Mouse (Mus musculus) liver, embryonic 16.5 days (tissue): ENCODE results near the gene Rnase11. TPM values are rescaled to one million over a fixed set of nuclear protein-coding genes. Genes with fewer than 3 reads are reported as not detected.
"Not testable (repeated sequence)": the region's sequence is repeated elsewhere in the genome, so short reads cannot be mapped to it uniquely, and the experiment has no call there.

Source experiments
- ATAC-seq: fragments of 200-750 bp; cut with Nextera tagmentation; 2 replicates; pipeline ENCODE4 v1.8.0; 2017; ENCODE audit warnings: low read depth, mild to moderate bottlenecking, moderate number of reproducible peaks, moderate library complexity
- H3K27ac ChIP-seq: fragments of 300-500 bp; sonication (generic); 2 replicates; pipeline ENCODE4 v1.5.1; 2014; ENCODE audit warnings: mild to moderate bottlenecking, low read length
- H3K27me3 ChIP-seq: fragments of 300-500 bp; sonication (generic); 2 replicates; pipeline ENCODE4 v1.6.1; 2014; ENCODE audit warnings: low read depth, low read length, mixed read lengths; ENCODE audit not compliant: control insufficient read depth, insufficient read depth
- H3K36me3 ChIP-seq: fragments of 300-500 bp; sonication (generic); 2 replicates; pipeline ENCODE4 v1.6.1; 2014; ENCODE audit warnings: mild to moderate bottlenecking; ENCODE audit not compliant: control insufficient read depth, insufficient read depth
- H3K4me1 ChIP-seq: fragments of 300-500 bp; sonication (generic); 2 replicates; pipeline ENCODE4 v1.6.1; 2014; ENCODE audit warnings: low read depth, low read length, mixed read lengths; ENCODE audit not compliant: control insufficient read depth
- H3K4me2 ChIP-seq: fragments of 300-500 bp; sonication (generic); 2 replicates; pipeline ENCODE4 v1.6.1; 2014; ENCODE audit warnings: low read depth, low read length, mixed read lengths
- H3K4me3 ChIP-seq: fragments of 300-500 bp; sonication (generic); 2 replicates; pipeline ENCODE4 v1.5.1; 2014; ENCODE audit warnings: low read depth, mild to moderate bottlenecking, low read length
- H3K9ac ChIP-seq: fragments of 300-500 bp; sonication (generic); 2 replicates; pipeline ENCODE4 v1.6.1; 2014; ENCODE audit warnings: low read depth, low read length
- H3K9me3 ChIP-seq: fragments of 300-500 bp; sonication (generic); replicated peaks from 2 replicates; pipeline ENCODE4 v1.6.1; 2016; ENCODE audit warnings: low read length; ENCODE audit not compliant: control insufficient read depth
- WGBS: fragments of 180-500 bp; shearing (Covaris S2); extraction: QIAGEN DNeasy Blood & Tissue Kit; methylation state at CpG from one replicate; pipeline ENCODE4 v1.1.7; 2014; ENCODE audit not compliant: insufficient replicate concordance; 5-methylcytosine and 5-hydroxymethylcytosine counted together
- polyA plus RNA-seq: library from polyadenylated mRNA; unstranded; fragments of >200 nt; fragmentation: Nextera tagmentation; extraction: Ambion mirVana; gene quantifications from 2 replicates; pipeline ENCODE4 v1.2.1, GENCODE M21; 2015

Gene Rnase11
- not detected in 2 replicates for polyA plus RNA-seq

DNA sequence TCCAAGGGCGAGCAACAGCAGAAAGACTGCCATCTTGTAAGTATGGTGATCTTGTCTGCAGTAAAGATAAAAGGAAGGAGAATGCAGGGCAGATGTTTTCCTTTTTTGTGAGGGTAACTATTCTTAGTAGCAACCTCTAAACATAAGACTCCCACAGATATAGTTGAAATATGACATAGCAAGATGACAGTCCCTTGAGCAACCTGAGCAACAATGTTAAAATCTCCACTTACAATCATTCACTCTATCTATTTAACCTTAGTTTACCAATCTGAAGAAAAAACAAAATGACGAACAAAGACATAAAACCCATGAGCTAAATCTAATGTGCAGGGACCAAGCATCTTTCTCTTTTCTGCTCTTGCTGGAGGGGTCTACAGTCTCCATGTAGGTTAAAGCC is at the start of gene Rnase11:
Gene Rnase11 (minus strand): TSS at position 101 of the 400 bp plus-strand sequence.
- no peak within 1 kb of the TSS for H3K27ac ChIP-seq
- no peak for ATAC-seq
- H3K27me3 ChIP-seq = no peaks in the 10 kb centered on the region
- WGBS = 57% methylated on average over 2 of the region's 2 CpGs
- H3K9ac ChIP-seq = no peak within 1 kb of the TSS
- H3K4me2 ChIP-seq = no peak within 1 kb of the TSS
- H3K36me3 ChIP-seq = no peaks in the 10 kb centered on the region
- no peaks in the 10 kb centered on the region for H3K9me3 ChIP-seq
- H3K4me3 ChIP-seq = no peak within 1 kb of the TSS
- H3K4me1 ChIP-seq = no peaks in the 10 kb centered on the region

DNA sequence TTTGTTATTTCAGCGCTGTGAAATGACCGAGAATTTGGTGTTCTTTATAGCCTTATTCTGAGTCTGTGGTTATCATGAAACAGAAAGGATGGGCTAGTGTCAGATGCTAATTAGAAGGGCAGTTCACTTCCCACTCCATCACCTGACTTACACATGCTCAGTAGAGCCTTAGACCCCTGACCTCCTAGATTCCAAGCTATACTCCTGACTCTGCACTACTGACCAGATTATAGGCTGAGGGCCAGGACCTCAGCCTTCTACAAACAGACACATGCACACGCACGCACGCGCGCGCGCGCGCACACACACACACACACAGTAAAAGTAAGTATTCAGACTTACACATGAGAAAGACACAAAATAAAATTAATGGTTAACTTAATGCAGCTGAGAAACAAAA is 49.0 kb upstream of the Rnase11 start:
- WGBS = 86% methylated on average over 11 of the region's 11 CpGs
- Histone ChIP-seq H3K36me3 (no peaks in the 10 kb centered on the region), H3K9me3 (no peaks in the 10 kb centered on the region), H3K4me1 (peaks cover 9% of the 10 kb centered on the region), H3K4me2 (no peak overlapping the region), H3K27me3 (no peaks in the 10 kb centered on the region), H3K27ac (no peak overlapping the region), H3K9ac (no peak overlapping the region), H3K4me3 (no peak overlapping the region)
- no peak for ATAC-seq

DNA sequence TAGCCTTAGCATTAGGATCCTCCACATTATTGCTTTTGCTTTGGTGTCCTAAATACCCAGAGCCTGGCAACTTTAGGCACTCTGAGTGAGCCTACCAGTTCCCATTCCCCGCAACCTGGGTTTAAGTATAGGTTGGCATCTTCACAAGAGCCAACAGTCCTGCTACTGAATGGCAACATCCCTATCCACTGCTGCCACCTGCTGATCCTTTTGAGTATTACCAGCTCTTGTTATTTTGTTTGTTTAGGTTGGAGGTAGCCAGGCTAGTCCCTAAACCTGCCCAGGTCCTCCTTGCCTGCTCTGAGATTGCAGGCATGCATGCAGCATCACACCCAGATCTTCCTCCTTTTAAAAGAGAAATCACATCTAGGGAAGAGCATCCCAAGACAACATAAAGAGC is 48.3 kb upstream of the Rnase11 start:
- H3K4me1 ChIP-seq, H3K9ac ChIP-seq, H3K27ac ChIP-seq, H3K4me3 ChIP-seq, H3K27me3 ChIP-seq, H3K36me3 ChIP-seq, H3K4me2 ChIP-seq, ATAC-seq, H3K9me3 ChIP-seq: not testable (repeated sequence)
- 29% methylated on average over 1 of the region's 1 CpGs for WGBS

DNA sequence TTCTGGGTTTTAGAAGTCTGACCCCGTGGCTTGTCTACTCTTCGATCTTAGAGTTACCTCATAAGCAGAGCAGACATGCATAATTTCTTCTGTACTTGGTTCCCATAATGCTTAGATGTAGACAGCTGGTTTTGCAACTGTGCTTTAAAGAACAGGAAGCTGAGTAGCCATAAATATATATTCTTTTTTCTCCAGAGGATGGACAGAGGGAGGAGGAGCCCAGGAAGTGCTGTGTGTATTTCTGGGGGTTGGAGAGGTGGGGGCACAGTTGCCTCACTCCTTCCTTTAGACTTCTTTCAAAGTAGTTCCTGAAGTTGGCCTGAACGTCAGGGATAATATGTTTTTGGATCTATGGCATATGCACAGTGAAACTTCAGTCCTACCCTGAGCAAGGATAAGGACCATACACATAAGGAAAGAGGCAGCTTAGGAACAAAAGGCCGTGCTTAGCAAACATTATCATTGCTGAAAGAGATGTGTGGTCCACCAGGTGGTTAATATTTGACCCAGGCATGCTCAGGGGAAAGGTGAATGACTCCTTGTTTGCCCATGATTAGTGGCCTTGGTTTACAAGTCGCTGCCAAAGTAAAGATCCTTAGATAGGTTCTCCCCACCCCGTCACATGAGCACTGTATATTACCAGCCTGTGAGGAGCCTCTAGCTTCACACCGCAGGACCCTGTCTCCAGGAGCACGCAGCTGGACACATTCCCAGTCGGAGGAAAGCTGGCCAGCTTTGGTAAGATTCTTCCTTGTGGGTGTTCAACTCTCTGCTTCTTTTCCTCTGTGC is 46.0 kb upstream of the Rnase11 start:
- Histone ChIP-seq H3K4me3 (no peak overlapping the region), H3K4me2 (no peak overlapping the region), H3K27ac (no peak overlapping the region), H3K4me1 (peaks cover 17% of the 10 kb centered on the region), H3K36me3 (no peaks in the 10 kb centered on the region), H3K27me3 (no peaks in the 10 kb centered on the region), H3K9me3 (no peaks in the 10 kb centered on the region), H3K9ac (no peak overlapping the region)
- WGBS = 38% methylated on average over 9 of the region's 9 CpGs
- peak; percentile 65 for ATAC-seq

DNA sequence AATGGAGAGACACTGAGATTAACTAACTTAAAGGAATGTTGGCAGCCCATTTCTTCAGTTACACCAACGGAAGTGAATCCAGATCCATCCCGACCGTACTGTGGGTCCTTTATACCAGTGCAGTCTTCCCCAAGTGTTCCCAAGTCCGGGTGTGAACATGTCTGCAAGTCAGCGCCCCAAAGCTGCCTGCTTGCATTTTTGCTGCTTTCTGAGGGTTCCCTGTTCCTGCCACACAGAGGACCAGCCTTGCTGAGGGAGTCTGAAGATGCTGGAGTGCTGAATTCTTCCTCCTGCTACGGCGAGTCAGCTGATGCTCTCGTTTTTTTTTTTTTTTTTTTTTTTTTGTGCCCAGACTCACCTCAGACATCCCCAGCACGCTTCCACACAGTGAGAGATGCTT is 45.0 kb upstream of the Rnase11 start:
- Histone ChIP-seq H3K36me3 (no peaks in the 10 kb centered on the region), H3K27me3 (no peaks in the 10 kb centered on the region), H3K4me1 (peaks cover 26% of the 10 kb centered on the region), H3K27ac (no peak overlapping the region), H3K4me2 (no peak overlapping the region), H3K9ac (no peak overlapping the region), H3K9me3 (no peaks in the 10 kb centered on the region), H3K4me3 (no peak overlapping the region)
- 50% methylated on average over 8 of the region's 9 CpGs for WGBS
- ATAC-seq = no peak

DNA sequence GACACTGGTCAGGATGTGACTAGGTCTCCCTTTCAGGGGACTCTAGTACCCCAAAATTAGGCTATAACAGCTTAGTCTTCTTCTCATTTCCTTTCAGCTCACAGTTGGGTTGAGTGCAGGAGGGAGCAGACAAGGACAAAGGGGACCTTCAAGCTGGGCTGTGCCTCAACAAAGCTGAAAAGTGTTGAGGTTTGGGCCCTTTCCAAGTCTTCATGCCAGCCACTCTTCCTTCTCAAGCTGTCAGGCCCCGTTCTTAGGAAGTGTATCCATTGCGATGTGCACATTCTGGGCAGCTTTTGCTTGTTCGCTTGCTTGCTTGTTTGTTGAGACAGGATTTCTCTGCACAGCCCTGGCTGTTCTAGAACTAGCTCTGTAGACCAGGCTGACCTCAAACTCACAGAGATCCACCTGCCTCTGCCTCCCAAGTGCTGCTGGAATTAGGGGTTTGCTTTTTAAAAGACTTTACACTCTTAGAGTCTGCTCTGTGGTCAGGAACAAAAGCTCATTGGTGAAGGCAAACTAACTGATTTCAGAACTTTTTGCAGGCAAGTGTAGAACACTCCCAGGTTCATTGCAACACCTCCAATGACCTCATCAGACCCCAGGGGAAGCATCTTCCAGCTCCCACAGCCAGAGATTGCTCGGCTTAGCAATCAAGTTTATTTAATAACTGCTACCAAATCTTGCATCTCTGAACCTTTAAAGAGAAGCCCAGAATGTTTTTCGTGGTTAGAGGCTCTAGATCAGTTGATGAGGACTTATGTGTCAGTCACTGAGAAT is 44.3 kb upstream of the Rnase11 start:
- Histone ChIP-seq H3K27me3 (no peaks in the 10 kb centered on the region), H3K36me3 (no peaks in the 10 kb centered on the region), H3K27ac (no peak overlapping the region; the same call in 1 of the 2 replicates), H3K4me1 (peaks cover 26% of the 10 kb centered on the region), H3K9ac (no peak overlapping the region), H3K9me3 (no peaks in the 10 kb centered on the region), H3K4me2 (no peak overlapping the region), H3K4me3 (no peak overlapping the region)
- 46% methylated on average over 5 of the region's 5 CpGs for WGBS
- ATAC-seq = no peak

DNA sequence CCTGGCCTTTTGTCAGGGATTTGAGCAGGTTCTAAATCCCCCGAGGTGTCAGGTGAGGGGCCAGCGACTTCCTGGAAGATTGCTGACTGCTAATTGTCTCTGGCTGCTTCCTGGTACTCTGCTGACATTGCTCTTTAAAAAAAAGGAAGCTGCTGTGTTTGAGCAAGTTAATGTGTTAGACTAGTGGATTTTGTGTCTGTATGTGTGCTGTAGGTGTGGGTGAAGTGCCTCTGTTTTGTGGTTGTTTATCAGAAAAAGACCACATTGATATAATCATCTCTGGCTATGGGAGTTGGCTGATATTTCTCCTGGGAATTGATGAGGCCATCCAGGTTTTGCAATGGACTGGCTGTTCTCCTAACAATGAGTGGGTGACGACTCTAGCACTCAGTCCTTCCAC is 43.5 kb upstream of the Rnase11 start:
- Histone ChIP-seq H3K9ac (no peak overlapping the region), H3K4me3 (no peak overlapping the region), H3K36me3 (no peaks in the 10 kb centered on the region), H3K27ac (no peak overlapping the region; the same call in 1 of the 2 replicates), H3K4me2 (no peak overlapping the region), H3K4me1 (peaks cover 30% of the 10 kb centered on the region), H3K27me3 (no peaks in the 10 kb centered on the region), H3K9me3 (no peaks in the 10 kb centered on the region)
- no peak for ATAC-seq
- WGBS = 11% methylated on average over 3 of the region's 3 CpGs

DNA sequence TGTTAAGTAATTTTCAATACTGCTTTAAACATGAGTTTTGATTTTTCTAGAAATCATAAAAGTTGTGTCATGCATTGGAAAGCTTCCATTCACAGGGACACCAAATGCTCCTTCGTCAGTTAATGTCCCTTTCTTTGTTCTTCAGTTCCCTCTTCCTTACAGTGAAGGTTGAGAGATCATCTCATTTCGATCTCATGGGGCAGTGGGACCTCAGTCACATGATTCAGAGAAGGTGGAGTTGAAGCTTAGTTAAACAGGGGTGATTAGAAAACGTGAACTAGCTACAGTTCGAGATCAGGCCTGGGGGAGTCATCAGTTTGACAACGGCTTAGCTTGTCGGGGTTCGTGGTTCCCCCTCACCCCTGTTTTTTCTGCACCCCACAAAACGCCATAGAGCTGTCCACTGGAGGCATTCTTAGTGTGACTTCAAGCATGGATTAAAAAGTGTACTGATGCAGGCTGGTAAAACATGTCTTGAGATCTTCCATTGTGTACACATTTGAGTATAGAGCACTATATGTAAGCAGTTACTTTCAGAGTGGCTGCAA is 42.2 kb upstream of the Rnase11 start:
- no peak overlapping the region for H3K9ac ChIP-seq
- no peaks in the 10 kb centered on the region for H3K27me3 ChIP-seq
- H3K36me3 ChIP-seq = no peaks in the 10 kb centered on the region
- no peaks in the 10 kb centered on the region for H3K9me3 ChIP-seq
- ATAC-seq = no peak
- no peak overlapping the region for H3K4me2 ChIP-seq
- H3K4me1 ChIP-seq = peaks cover 33% of the 10 kb centered on the region
- no peak overlapping the region for H3K4me3 ChIP-seq
- H3K27ac ChIP-seq = peak overlapping the region; percentile 4; the same call in 1 of the 2 replicates
- WGBS = 36% methylated on average over 8 of the region's 8 CpGs
